Comparison of ENCODE assay signal across 24 mouse cellular contexts in the genomic region with DNA sequence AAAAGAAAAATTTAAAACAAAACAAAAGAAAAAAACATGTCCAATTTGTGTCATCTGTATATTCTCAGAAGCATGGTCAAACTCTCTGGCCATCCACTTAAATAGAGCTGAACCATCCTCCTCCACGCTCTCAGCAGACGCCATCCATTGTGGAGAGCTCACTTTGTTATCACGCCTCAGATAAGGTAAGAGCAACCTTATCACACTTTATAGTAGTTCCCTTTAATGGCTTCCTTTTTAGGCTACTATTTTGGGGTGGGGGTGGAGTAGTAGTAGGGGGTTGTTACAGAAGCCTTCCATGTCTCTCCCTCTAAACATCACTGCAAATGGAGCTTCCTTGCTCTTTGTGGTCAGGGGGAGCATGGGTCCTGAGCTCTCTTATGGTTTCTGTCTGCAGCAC. TPM values are rescaled to one million over a fixed set of nuclear protein-coding genes. Genes with fewer than 3 reads are reported as not detected.
DNase-seq lines count a peak whose midpoint lies in the region; ATAC-seq and TF ChIP-seq lines count a peak whose summit lies in the region.
"Had no signal": no experiment of that assay in that cellular context is flagged by ENCODE, and none has a peak within 500 bp of the region (broad histone marks: within the 10 kb centered on the region; RNA-seq: fewer than 3 reads in every experiment).

No protein-coding gene starts in this region.

- no peak for ATAC-seq in forebrain, postnatal 0 days
- ATAC-seq in forebrain, embryonic 12.5 days (ENCODE audit: low FRiP score), result no peak
- ATAC-seq in midbrain, embryonic 14.5 days (ENCODE audit: low FRiP score, low TSS enrichment), result no peak
- 0 out of 2 replicates have a peak, but pooled peaks have one; percentile 15 for ATAC-seq in megakaryocyte-erythroid progenitor cell, adult 5-6 weeks (replicated peaks; ENCODE audit: low FRiP score, low TSS enrichment, poor library complexity, severe bottlenecking)
- ATAC-seq: activated CD4-positive, CD25-positive, alpha-beta regulatory T cell, adult 4 months; CD4-positive, CD25-positive, alpha-beta regulatory T cell, adult 4 months; intestine, postnatal 0 days had no signal

- no peaks in the 10 kb centered on the region for H3K27me3 ChIP-seq in forebrain, postnatal 0 days (ENCODE audit: insufficient read depth, low read length)
- H3K27me3 ChIP-seq in forebrain, embryonic 12.5 days, result no peaks in the 10 kb centered on the region
- peaks cover 8% of the 10 kb centered on the region for H3K27me3 ChIP-seq in midbrain, embryonic 10.5 days (ENCODE audit: low read depth, poor library complexity, severe bottlenecking)
- H3K27me3 ChIP-seq in midbrain, embryonic 14.5 days (ENCODE audit: control insufficient read depth, insufficient read depth, low read length), result no peaks in the 10 kb centered on the region
- H3K27me3 ChIP-seq: embryonic facial prominence, embryonic 13.5 days; hindbrain, embryonic 15.5 days had no signal

- H3K4me3 ChIP-seq in forebrain, postnatal 0 days (ENCODE audit: low read depth, low read length), result no peak overlapping the region
- H3K4me3 ChIP-seq in forebrain, embryonic 12.5 days (replicated peaks), result no peak overlapping the region
- no peak overlapping the region for H3K4me3 ChIP-seq in midbrain, embryonic 10.5 days
- no peak overlapping the region for H3K4me3 ChIP-seq in midbrain, embryonic 14.5 days (replicated peaks; ENCODE audit: low read depth, low read length)
- H3K4me3 ChIP-seq: embryonic facial prominence, embryonic 10.5 days; embryonic facial prominence, embryonic 13.5 days; erythroblast, embryonic 14.5 days; heart, embryonic 12.5 days; heart, embryonic 15.5 days; hindbrain, embryonic 15.5 days had no signal

- H3K4me1 ChIP-seq in forebrain, postnatal 0 days (ENCODE audit: insufficient read depth), result peaks cover 15% of the 10 kb centered on the region
- peaks cover 32% of the 10 kb centered on the region for H3K4me1 ChIP-seq in forebrain, embryonic 12.5 days
- peaks cover 46% of the 10 kb centered on the region for H3K4me1 ChIP-seq in midbrain, embryonic 10.5 days
- H3K4me1 ChIP-seq in midbrain, embryonic 14.5 days (ENCODE audit: control insufficient read depth, insufficient read depth, low read length), result peaks cover 27% of the 10 kb centered on the region
- H3K4me1 ChIP-seq: embryonic facial prominence, embryonic 13.5 days had no signal

- DNase-seq in forebrain, postnatal 0 days, result no peak
- no peak for DNase-seq in midbrain, embryonic 10.5 days (ENCODE audit: low spot score)
- no peak for DNase-seq in midbrain, embryonic 14.5 days
- no peak for DNase-seq in urinary bladder, postnatal 25 days (ENCODE audit: low spot score)
- DNase-seq: adrenal gland, adult 8-10 months; adrenal gland, postnatal 25 days; cerebellum, adult 11-12 months; cerebellum, adult 8-10 months; embryo, embryonic 11 days; gastrocnemius, postnatal 25 days; heart, adult 18-20 months; heart, postnatal 10 days; heart, postnatal 36 days had no signal

- H3K9me3 ChIP-seq in forebrain, postnatal 0 days (ENCODE audit: low read length), result no peaks in the 10 kb centered on the region
- no peaks in the 10 kb centered on the region for H3K9me3 ChIP-seq in forebrain, embryonic 12.5 days
- H3K9me3 ChIP-seq in midbrain, embryonic 10.5 days (replicated peaks), result no peaks in the 10 kb centered on the region
- no peaks in the 10 kb centered on the region for H3K9me3 ChIP-seq in midbrain, embryonic 14.5 days (ENCODE audit: control insufficient read depth, low read length)
- H3K9me3 ChIP-seq: embryonic facial prominence, embryonic 10.5 days; embryonic facial prominence, embryonic 13.5 days; heart, embryonic 12.5 days; heart, embryonic 15.5 days; hindbrain, embryonic 15.5 days had no signal

- no peak for TF ChIP-seq CTCF in forebrain, postnatal 0 days (IDR thresholded peaks at IDR 0.05; ENCODE audit: low read depth)

- 95% methylated on average over 3 of the region's 3 CpGs for WGBS in forebrain, postnatal 0 days
- WGBS in forebrain, embryonic 12.5 days, result 88% methylated on average over 3 of the region's 3 CpGs
- WGBS in midbrain, embryonic 10.5 days, result 97% methylated on average over 3 of the region's 3 CpGs
- WGBS in midbrain, embryonic 14.5 days, result 98% methylated on average over 3 of the region's 3 CpGs

- H3K36me3 ChIP-seq in forebrain, postnatal 0 days (ENCODE audit: insufficient read depth), result no peaks in the 10 kb centered on the region
- H3K36me3 ChIP-seq in forebrain, embryonic 12.5 days (replicated peaks), result no peaks in the 10 kb centered on the region
- H3K36me3 ChIP-seq in midbrain, embryonic 10.5 days, result no peaks in the 10 kb centered on the region
- no peaks in the 10 kb centered on the region for H3K36me3 ChIP-seq in midbrain, embryonic 14.5 days (ENCODE audit: control insufficient read depth, insufficient read depth, low read length)
- H3K36me3 ChIP-seq: embryonic facial prominence, embryonic 10.5 days; embryonic facial prominence, embryonic 13.5 days; heart, embryonic 12.5 days; heart, embryonic 15.5 days; hindbrain, embryonic 15.5 days had no signal

- H3K4me2 ChIP-seq in forebrain, postnatal 0 days (ENCODE audit: low read depth), result no peak overlapping the region
- no peak overlapping the region for H3K4me2 ChIP-seq in forebrain, embryonic 12.5 days
- no peak overlapping the region for H3K4me2 ChIP-seq in midbrain, embryonic 14.5 days (ENCODE audit: low read length)
- H3K4me2 ChIP-seq: embryonic facial prominence, embryonic 13.5 days; heart, embryonic 12.5 days; heart, embryonic 15.5 days; hindbrain, embryonic 15.5 days had no signal

- no peak overlapping the region for H3K9ac ChIP-seq in forebrain, postnatal 0 days
- no peak overlapping the region for H3K9ac ChIP-seq in forebrain, embryonic 12.5 days
- no peak overlapping the region for H3K9ac ChIP-seq in midbrain, embryonic 14.5 days (replicated peaks; ENCODE audit: low read length)
- H3K9ac ChIP-seq: embryonic facial prominence, embryonic 13.5 days; heart, embryonic 12.5 days; heart, embryonic 15.5 days; hindbrain, embryonic 15.5 days had no signal

- 0 out of 2 replicates have a peak overlapping the region, but pooled peaks have one; percentile 81 for H3K27ac ChIP-seq in forebrain, postnatal 0 days (ENCODE audit: low read depth, low read length)
- no peak overlapping the region for H3K27ac ChIP-seq in forebrain, embryonic 12.5 days
- peak overlapping the region; percentile 57; the same call in 1 of the 2 replicates for H3K27ac ChIP-seq in midbrain, embryonic 10.5 days (replicated peaks)
- H3K27ac ChIP-seq in midbrain, embryonic 14.5 days (replicated peaks; ENCODE audit: low read depth, low read length), result no peak overlapping the region
- H3K27ac ChIP-seq: embryonic facial prominence, embryonic 10.5 days; embryonic facial prominence, embryonic 13.5 days; heart, embryonic 15.5 days had no signal

RNA-seq across cellular contexts. Expression of gene Parp11, which starts 7.6 kb away (rescaled TPM):
- 57.6 and 60.9 TPM in 2 replicates for total RNA-seq in forebrain, postnatal 0 days (2014; rRNA removed)
- polyA plus RNA-seq in forebrain, postnatal 0 days (2015; fragmentation: Nextera tagmentation; extraction: Ambion mirVana), result 38.4 and 45.8 TPM in 2 replicates
- 69.2 and 75.3 TPM in 2 replicates for polyA plus RNA-seq in forebrain, embryonic 12.5 days (2016; fragmentation: Nextera tagmentation; extraction: Ambion mirVana)
- polyA plus RNA-seq in midbrain, embryonic 10.5 days (2016; fragmentation: Nextera tagmentation; extraction: Ambion mirVana), result 39.0 and 48.4 TPM in 2 replicates
- 79.6 and 111 TPM in 2 replicates for polyA plus RNA-seq in midbrain, embryonic 14.5 days (2014; fragmentation: Nextera tagmentation; extraction: Ambion mirVana)
- 27.4 and 35.6 TPM in 2 replicates for total RNA-seq in megakaryocyte-erythroid progenitor cell, adult 5-6 weeks (2014; fragmentation: Nextera tagmentation)
- 15.2 and 20.3 TPM in 2 replicates for total RNA-seq in megakaryocyte-erythroid progenitor cell, adult 5-6 weeks (2017)

Comparison
In these comparisons a context has a peak if more than half of its experiments do, and no peak if none do; other contexts are left out.
1. H3K27ac ChIP-seq: peak in forebrain, postnatal 0 days (single experiment) and midbrain, embryonic 10.5 days (single experiment); none in forebrain, embryonic 12.5 days (single experiment) and midbrain, embryonic 14.5 days (single experiment).